Mouse (Mus musculus) lung, adult 2 months (tissue): Measurements from ENCODE around the gene Timp2.

Experiments used
- CTCF ChIP-seq: fragments of 200-500 bp; IDR thresholded peaks from 2 replicates; pipeline ENCODE4 v1.5.1; 2011; ENCODE audit warnings: mild to moderate bottlenecking, low read length, control low read depth; ENCODE audit not compliant: insufficient read depth
- POLR2A ChIP-seq: fragments of 200-500 bp; IDR thresholded peaks from 2 replicates; pipeline ENCODE4 v1.6.1; 2011; ENCODE audit warnings: low read depth, mild to moderate bottlenecking, control low read depth, low read length, borderline replicate concordance; ENCODE audit errors: extremely low read depth

GRCm38 (mm10) chr11:118266044-118266665 is 89.4 kb downstream of the Timp2 start:
- TF ChIP-seq POLR2A: no peak
- TF ChIP-seq CTCF: no peak
